ENCODE assay signal across 9 mouse cellular contexts in the genomic region with DNA sequence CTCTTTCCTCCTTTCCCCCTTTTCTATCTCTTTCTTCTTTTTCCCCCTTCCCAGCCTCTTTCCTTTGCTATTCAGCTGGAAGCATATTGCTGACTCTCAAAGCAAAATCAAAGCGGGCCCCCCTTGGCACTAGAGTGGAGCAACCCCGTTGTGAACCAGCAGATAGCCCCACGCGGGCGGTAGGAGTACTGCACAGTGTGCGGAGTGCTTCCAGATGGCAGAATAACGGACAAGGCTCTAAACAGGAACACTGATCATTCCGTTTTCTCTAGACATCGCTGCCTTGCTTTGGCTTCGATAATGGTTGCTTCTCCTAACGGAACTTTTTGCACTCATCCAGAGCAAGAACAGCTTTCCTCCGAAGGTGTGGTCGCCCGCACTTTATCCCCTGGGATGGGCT.
DNase-seq lines count a peak whose midpoint lies in the region; ATAC-seq and TF ChIP-seq lines count a peak whose summit lies in the region.
"Had no signal": no experiment of that assay in that cellular context is flagged by ENCODE, and none has a peak within 500 bp of the region (broad histone marks: within the 10 kb centered on the region; RNA-seq: fewer than 3 reads in every experiment).

No protein-coding gene starts in this region.

- no peaks in the 10 kb centered on the region for H3K9me3 ChIP-seq in embryonic facial prominence, embryonic 11.5 days (replicated peaks; ENCODE audit: control insufficient read depth, low read length)
- H3K9me3 ChIP-seq in hindbrain, postnatal 0 days (ENCODE audit: low read length) = no peaks in the 10 kb centered on the region
- no peaks in the 10 kb centered on the region for H3K9me3 ChIP-seq in kidney, embryonic 14.5 days (ENCODE audit: control insufficient read depth, low read length)
- H3K9me3 ChIP-seq: heart, embryonic 13.5 days had no signal

- 60% methylated on average over 14 of the region's 14 CpGs for WGBS in embryonic facial prominence, embryonic 11.5 days
- 55% methylated on average over 14 of the region's 14 CpGs for WGBS in hindbrain, postnatal 0 days
- 72% methylated on average over 14 of the region's 14 CpGs for WGBS in kidney, embryonic 14.5 days

- ATAC-seq in embryonic facial prominence, embryonic 11.5 days (replicated peaks; ENCODE audit: insufficient number of reproducible peaks, low FRiP score, low TSS enrichment, low read depth) = no peak
- ATAC-seq in hindbrain, postnatal 0 days = peak; percentile 68; the same call in 1 of the 2 replicates
- ATAC-seq in kidney, embryonic 14.5 days (ENCODE audit: low FRiP score, low TSS enrichment) = no peak

- H3K27me3 ChIP-seq in embryonic facial prominence, embryonic 11.5 days (ENCODE audit: control insufficient read depth, insufficient read depth, low read length) = no peaks in the 10 kb centered on the region
- H3K27me3 ChIP-seq in hindbrain, postnatal 0 days (ENCODE audit: insufficient read depth, low read length) = no peaks in the 10 kb centered on the region
- no peaks in the 10 kb centered on the region for H3K27me3 ChIP-seq in kidney, embryonic 14.5 days (ENCODE audit: control insufficient read depth, insufficient read depth, low read length)
- H3K27me3 ChIP-seq: heart, embryonic 13.5 days had no signal

- H3K27ac ChIP-seq in embryonic facial prominence, embryonic 11.5 days (replicated peaks; ENCODE audit: low read depth, low read length) = no peak overlapping the region
- H3K27ac ChIP-seq in hindbrain, postnatal 0 days = no peak overlapping the region
- no peak overlapping the region for H3K27ac ChIP-seq in kidney, embryonic 14.5 days (ENCODE audit: low read depth, low read length)
- H3K27ac ChIP-seq: heart, embryonic 13.5 days; macrophage had no signal

- peak; percentile 49 for TF ChIP-seq CTCF in hindbrain, postnatal 0 days (IDR thresholded peaks at IDR 0.05; ENCODE audit: low read depth)

- H3K4me3 ChIP-seq in embryonic facial prominence, embryonic 11.5 days (ENCODE audit: low read depth, low read length) = no peak overlapping the region
- no peak overlapping the region for H3K4me3 ChIP-seq in hindbrain, postnatal 0 days (ENCODE audit: low read length)
- H3K4me3 ChIP-seq in kidney, embryonic 14.5 days (ENCODE audit: low read length) = no peak overlapping the region
- H3K4me3 ChIP-seq: heart, embryonic 13.5 days had no signal

- peak; percentile 45 for DNase-seq in layer of hippocampus, adult 11-12 months (ENCODE audit: low spot score)
- no peak for DNase-seq in layer of hippocampus, adult 9-10 months (ENCODE audit: low spot score)
- DNase-seq in embryonic facial prominence, embryonic 11.5 days (ENCODE audit: low spot score) = peak; percentile 61
- peak; percentile 46 for DNase-seq in hindbrain, postnatal 0 days (ENCODE audit: low spot score)
- DNase-seq in retina, embryonic 14.5 days (ENCODE audit: low spot score) = peak; percentile 23
- no peak for DNase-seq in MN1 (ENCODE audit: low spot score)

- no peak overlapping the region for H3K9ac ChIP-seq in embryonic facial prominence, embryonic 11.5 days (replicated peaks; ENCODE audit: low read length)
- H3K9ac ChIP-seq in hindbrain, postnatal 0 days (replicated peaks; ENCODE audit: low read length) = no peak overlapping the region
- no peak overlapping the region for H3K9ac ChIP-seq in kidney, embryonic 14.5 days (ENCODE audit: low read depth, low read length)
- H3K9ac ChIP-seq: heart, embryonic 13.5 days had no signal

- no peaks in the 10 kb centered on the region for H3K4me1 ChIP-seq in embryonic facial prominence, embryonic 11.5 days (ENCODE audit: control insufficient read depth, insufficient read depth, low read length)
- no peaks in the 10 kb centered on the region for H3K4me1 ChIP-seq in hindbrain, postnatal 0 days (ENCODE audit: insufficient read depth, low read length)
- H3K4me1 ChIP-seq in kidney, embryonic 14.5 days (ENCODE audit: control insufficient read depth, insufficient read depth, low read length) = no peaks in the 10 kb centered on the region
- H3K4me1 ChIP-seq: heart, embryonic 13.5 days had no signal

- H3K4me2 ChIP-seq in embryonic facial prominence, embryonic 11.5 days (ENCODE audit: low read depth, low read length) = no peak overlapping the region
- H3K4me2 ChIP-seq in hindbrain, postnatal 0 days (ENCODE audit: low read depth, low read length) = no peak overlapping the region
- H3K4me2 ChIP-seq in kidney, embryonic 14.5 days (replicated peaks; ENCODE audit: low read depth, low read length) = no peak overlapping the region
- H3K4me2 ChIP-seq: heart, embryonic 13.5 days had no signal

- H3K36me3 ChIP-seq in embryonic facial prominence, embryonic 11.5 days (replicated peaks; ENCODE audit: control insufficient read depth, insufficient read depth, low read depth, low read length) = no peaks in the 10 kb centered on the region
- H3K36me3 ChIP-seq in hindbrain, postnatal 0 days (ENCODE audit: insufficient read depth, low read length) = no peaks in the 10 kb centered on the region
- H3K36me3 ChIP-seq in kidney, embryonic 14.5 days (ENCODE audit: control insufficient read depth, insufficient read depth, low read length) = no peaks in the 10 kb centered on the region
- H3K36me3 ChIP-seq: heart, embryonic 13.5 days had no signal

Comparison
In these comparisons a context has a peak if more than half of its experiments do, and no peak if none do; other contexts are left out.
1. DNase-seq: peak in layer of hippocampus, adult 11-12 months (single experiment), embryonic facial prominence, embryonic 11.5 days (single experiment), hindbrain, postnatal 0 days (single experiment) and retina, embryonic 14.5 days (single experiment); none in layer of hippocampus, adult 9-10 months (single experiment) and MN1 (single experiment).